Mouse (Mus musculus) hindbrain, postnatal 0 days (tissue): ENCODE results near the gene Limch1. TPM values are rescaled to one million over a fixed set of nuclear protein-coding genes. Genes with fewer than 3 reads are reported as not detected.

Source experiments
- ATAC-seq: fragments of 200-750 bp; cut with Nextera tagmentation; 2 replicates; pipeline ENCODE4 v1.8.0; 2017; ENCODE audit warnings: mild to moderate bottlenecking, moderate TSS enrichment, moderate library complexity
- DNase-seq: peaks from one replicate; pipeline ENCODE4 v3.0.0-alpha.2; 2015; ENCODE audit warnings: low spot score
- H3K27ac ChIP-seq: fragments of 300-500 bp; sonication (generic); 2 replicates; pipeline ENCODE4 v1.5.1; 2014; ENCODE audit warnings: mild to moderate bottlenecking
- H3K27me3 ChIP-seq: fragments of 300-500 bp; sonication (generic); 2 replicates; pipeline ENCODE4 v1.6.1; 2014; ENCODE audit warnings: low read length, mixed read lengths; ENCODE audit not compliant: insufficient read depth
- H3K36me3 ChIP-seq: fragments of 300-500 bp; sonication (generic); 2 replicates; pipeline ENCODE4 v1.6.1; 2014; ENCODE audit warnings: low read length, mixed read lengths; ENCODE audit not compliant: insufficient read depth
- H3K4me1 ChIP-seq: fragments of 300-500 bp; sonication (generic); 2 replicates; pipeline ENCODE4 v1.6.1; 2014; ENCODE audit warnings: antibody characterized with exemption, low read length, mixed read lengths; ENCODE audit not compliant: insufficient read depth
- H3K4me2 ChIP-seq: fragments of 300-500 bp; sonication (generic); 2 replicates; pipeline ENCODE4 v1.6.1; 2014; ENCODE audit warnings: low read depth, mild to moderate bottlenecking, low read length, moderate library complexity, mixed read lengths
- H3K4me3 ChIP-seq: fragments of 300-500 bp; sonication (generic); 2 replicates; pipeline ENCODE4 v1.5.1; 2014; ENCODE audit warnings: low read length
- H3K9ac ChIP-seq: fragments of 300-500 bp; sonication (generic); replicated peaks from 2 replicates; pipeline ENCODE4 v1.6.1; 2014; ENCODE audit warnings: mild to moderate bottlenecking, low read length, moderate library complexity, mixed read lengths
- H3K9me3 ChIP-seq: fragments of 300-500 bp; sonication (generic); 2 replicates; pipeline ENCODE4 v1.6.1; 2016; ENCODE audit warnings: low read length, mixed read lengths
- CTCF ChIP-seq: IDR thresholded peaks from 2 replicates; pipeline ENCODE4 v1.5.1; 2016; ENCODE audit warnings: antibody characterized with exemption, control low read depth, low read depth
- WGBS: fragments of 180-500 bp; shearing (Covaris S2); extraction: QIAGEN DNeasy Blood & Tissue Kit; methylation state at CpG from one replicate; pipeline ENCODE4 v1.1.7; 2014; 5-methylcytosine and 5-hydroxymethylcytosine counted together
- polyA plus RNA-seq: library from polyadenylated mRNA; unstranded; fragments of >200 nt; fragmentation: Nextera tagmentation; extraction: Ambion mirVana; gene quantifications from 2 replicates; pipeline ENCODE4 v1.2.1, GENCODE M21; 2015
- total RNA-seq: library from RNA; depleted of rRNA; stranded (reverse); fragments of >200 nt; gene quantifications from 2 replicates; pipeline ENCODE4 v1.2.3, GENCODE M21; 2014; rRNA removed

Gene Limch1
- total RNA-seq (70.6 and 72.4 TPM in 2 replicates), polyA plus RNA-seq (50.4 and 54.3 TPM in 2 replicates)

DNA sequence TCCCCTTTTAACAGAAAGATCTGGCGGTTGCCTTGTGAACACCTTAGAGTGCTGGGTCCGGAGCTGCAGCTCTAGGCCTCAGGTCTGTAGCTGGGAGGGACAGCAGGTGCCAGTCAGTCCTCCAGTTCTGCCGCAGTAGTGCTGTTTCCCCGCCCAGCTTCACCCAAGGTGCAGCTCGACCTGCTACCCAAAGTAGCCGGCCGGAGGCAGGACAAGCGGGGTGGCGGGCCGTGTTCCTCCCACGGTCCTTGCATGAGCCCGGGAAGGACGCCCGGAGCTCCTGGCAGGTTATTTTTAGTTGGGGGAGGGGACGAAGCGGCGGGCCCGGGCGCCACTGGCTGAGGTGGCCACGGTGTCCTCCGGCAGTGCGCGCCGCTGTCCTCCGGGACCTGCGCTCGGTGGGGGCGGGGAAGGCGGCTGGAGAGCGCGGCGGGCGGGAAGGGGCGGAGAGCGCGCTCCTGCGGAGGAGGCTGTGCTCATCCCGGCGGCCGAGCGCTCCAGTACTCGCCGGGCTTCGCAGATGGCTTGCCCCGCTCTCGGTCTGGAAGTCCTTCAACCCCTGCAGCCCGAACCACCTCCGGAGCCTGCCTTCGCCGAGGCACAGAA is at the start of gene Limch1:
TSS of gene Limch1 (plus strand) at position 438 of the 606 bp plus-strand sequence.
- TF ChIP-seq CTCF = no peak
- DNase-seq (peak; percentile 72), ATAC-seq (peak; percentile 85)
- WGBS = under 1% methylated on average over 42 of the region's 50 CpGs
- no peaks in the 10 kb centered on the region for H3K36me3 ChIP-seq
- H3K9me3 ChIP-seq = no peaks in the 10 kb centered on the region
- H3K4me1 ChIP-seq = peaks cover 13% of the 10 kb centered on the region; the same call in 1 of the 2 replicates
- peak within 1 kb of the TSS; percentile 82 for H3K4me3 ChIP-seq
- H3K27me3 ChIP-seq = no peaks in the 10 kb centered on the region
- peak within 1 kb of the TSS; percentile 83 for H3K9ac ChIP-seq
- peak within 1 kb of the TSS; percentile 92 for H3K27ac ChIP-seq
- H3K4me2 ChIP-seq = peak within 1 kb of the TSS; percentile 95

DNA sequence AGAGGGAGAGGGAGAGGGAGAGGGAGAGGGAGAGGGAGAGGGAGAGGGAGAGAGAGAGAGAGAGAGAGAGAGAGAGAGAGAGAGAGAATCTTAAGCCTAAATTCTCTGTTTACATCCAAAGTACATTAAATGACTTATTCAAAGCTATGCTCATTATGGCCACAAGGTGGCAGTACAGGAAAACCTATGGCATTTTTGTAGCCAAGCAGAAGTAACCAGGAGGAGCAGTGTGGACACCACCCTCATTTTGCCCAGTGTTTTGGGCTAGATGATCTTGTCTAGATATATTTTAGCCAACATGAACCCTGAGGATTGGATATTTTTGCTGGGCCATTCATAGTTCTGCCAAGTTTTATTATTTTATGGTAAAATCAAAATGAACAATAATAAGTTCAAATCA is 48.5 kb upstream of the Limch1 start:
- peak; percentile 91 for TF ChIP-seq CTCF
- ATAC-seq = peak; percentile 56
- Histone ChIP-seq H3K9ac (no peak overlapping the region), H3K36me3 (no peaks in the 10 kb centered on the region), H3K4me3 (no peak overlapping the region), H3K27ac (no peak overlapping the region), H3K4me2 (no peak overlapping the region), H3K9me3 (no peaks in the 10 kb centered on the region), H3K4me1 (no peaks in the 10 kb centered on the region), H3K27me3 (no peaks in the 10 kb centered on the region)
- DNase-seq = peak; percentile 92

DNA sequence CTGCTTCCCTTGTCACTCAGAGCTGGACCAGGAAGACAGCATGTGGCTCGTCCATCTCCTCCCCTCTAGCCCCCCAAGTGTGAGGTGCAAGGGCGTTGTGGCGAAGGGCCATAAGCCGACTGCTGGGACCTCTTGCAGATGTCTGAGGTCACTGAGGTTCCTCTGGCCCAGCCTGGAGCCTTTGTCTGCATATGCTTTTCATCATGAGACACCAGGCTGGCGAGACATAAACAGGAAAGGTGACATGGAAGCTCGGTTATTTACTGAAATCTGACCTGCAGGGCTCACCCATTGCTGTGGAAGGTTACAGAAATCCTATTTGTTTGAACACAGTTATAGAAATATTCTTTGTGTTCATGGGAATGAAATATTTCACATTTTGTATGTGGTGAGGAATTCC is 45.7 kb upstream of the Limch1 start:
- no peak for ATAC-seq

DNA sequence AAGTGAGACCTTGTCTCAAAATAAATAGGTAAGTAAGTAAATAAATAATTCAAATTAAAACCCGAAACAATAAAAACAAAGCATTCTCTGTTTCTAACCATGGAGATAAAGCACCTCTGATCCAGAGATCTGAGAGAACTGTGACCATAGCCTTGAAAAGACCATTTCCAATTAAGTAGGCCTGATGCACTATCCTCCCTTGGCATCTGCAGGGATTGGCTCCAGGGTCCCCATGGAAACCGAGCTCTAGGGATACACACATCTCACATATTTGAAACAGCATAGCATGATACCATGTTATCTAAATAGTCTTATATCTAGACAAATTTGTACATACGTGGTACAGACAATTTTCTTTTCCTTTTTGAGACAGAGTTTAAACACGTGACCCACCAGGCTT is 43.7 kb upstream of the Limch1 start:
- Histone ChIP-seq H3K4me1 (no peaks in the 10 kb centered on the region), H3K4me3 (no peak overlapping the region), H3K4me2 (no peak overlapping the region), H3K9me3 (no peaks in the 10 kb centered on the region), H3K36me3 (no peaks in the 10 kb centered on the region), H3K27me3 (no peaks in the 10 kb centered on the region), H3K27ac (no peak overlapping the region), H3K9ac (no peak overlapping the region)
- ATAC-seq (no peak), DNase-seq (no peak)
- WGBS = 83% methylated on average over 4 of the region's 4 CpGs
- no peak for TF ChIP-seq CTCF

More for the DNA sequence above, 45.7 kb upstream of the Limch1 start:
- Histone ChIP-seq H3K4me2 (no peak overlapping the region), H3K9ac (no peak overlapping the region), H3K4me3 (no peak overlapping the region), H3K36me3 (no peaks in the 10 kb centered on the region), H3K27ac (no peak overlapping the region), H3K4me1 (no peaks in the 10 kb centered on the region), H3K27me3 (no peaks in the 10 kb centered on the region), H3K9me3 (no peaks in the 10 kb centered on the region)
- no peak for TF ChIP-seq CTCF
- DNase-seq = no peak
- 55% methylated on average over 6 of the region's 6 CpGs for WGBS

DNA sequence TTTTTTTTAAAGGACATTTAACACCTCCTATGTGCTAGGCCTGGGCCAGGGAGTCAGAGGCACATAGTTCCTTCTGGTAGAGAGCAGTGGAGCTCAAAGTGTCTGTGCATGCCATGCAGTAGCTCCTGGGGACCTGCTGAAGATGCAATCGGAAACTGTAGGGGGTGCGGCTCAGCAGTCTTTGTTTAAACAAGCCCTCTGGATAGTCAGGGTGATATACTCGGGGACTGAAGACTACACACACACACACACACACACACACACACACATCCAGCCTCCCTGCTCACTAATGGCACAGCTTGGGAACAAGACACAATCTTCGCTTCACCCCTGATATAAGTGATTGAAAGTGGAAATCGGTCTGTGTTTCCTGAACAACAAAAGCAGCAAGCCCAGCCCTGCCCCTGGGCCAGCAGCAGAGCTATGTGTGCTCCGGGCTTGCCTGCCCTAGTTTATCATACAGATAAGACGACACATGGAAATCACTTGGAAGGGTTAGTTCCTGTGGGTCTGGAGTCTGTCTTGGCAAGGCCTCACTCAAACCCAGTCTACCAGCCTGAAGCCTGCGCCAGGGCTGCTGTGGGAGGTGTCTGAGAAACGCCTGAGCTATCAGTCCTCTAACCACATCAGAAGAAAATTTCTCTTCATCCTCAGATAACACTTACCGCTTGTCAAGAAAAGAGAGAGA is 42.2 kb upstream of the Limch1 start:
- no peak for DNase-seq
- Histone ChIP-seq H3K9me3 (no peaks in the 10 kb centered on the region), H3K36me3 (no peaks in the 10 kb centered on the region), H3K27me3 (no peaks in the 10 kb centered on the region), H3K27ac (no peak overlapping the region), H3K9ac (no peak overlapping the region), H3K4me1 (no peaks in the 10 kb centered on the region), H3K4me2 (no peak overlapping the region), H3K4me3 (no peak overlapping the region)
- 52% methylated on average over 10 of the region's 10 CpGs for WGBS
- no peak for TF ChIP-seq CTCF
- no peak for ATAC-seq

DNA sequence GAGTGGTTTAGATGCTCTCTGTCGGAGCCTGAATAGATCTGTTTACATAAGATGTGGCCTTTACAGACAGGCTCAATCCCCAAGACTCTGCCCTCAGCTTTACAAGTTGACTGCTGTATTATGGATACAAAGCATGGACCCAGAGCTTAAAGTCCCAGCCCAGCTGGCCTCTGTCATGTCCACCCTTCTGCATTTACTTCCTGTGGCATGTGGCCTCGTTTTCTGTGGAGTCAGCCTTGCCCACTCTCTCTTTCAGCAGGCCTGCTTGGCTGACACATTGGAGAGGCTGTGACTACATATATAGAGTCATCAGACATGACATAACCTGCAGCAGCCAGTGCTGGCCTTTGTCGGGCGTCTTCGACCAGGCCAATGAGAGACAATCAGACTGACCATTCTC is 37.8 kb upstream of the Limch1 start:
- no peaks in the 10 kb centered on the region for H3K27me3 ChIP-seq
- H3K4me1 ChIP-seq = no peaks in the 10 kb centered on the region
- 83% methylated on average over 5 of the region's 5 CpGs for WGBS
- H3K9ac ChIP-seq = no peak overlapping the region
- no peak overlapping the region for H3K4me2 ChIP-seq
- DNase-seq (no peak), ATAC-seq (no peak)
- H3K36me3 ChIP-seq = no peaks in the 10 kb centered on the region
- no peak for TF ChIP-seq CTCF
- no peak overlapping the region for H3K27ac ChIP-seq
- H3K9me3 ChIP-seq = no peaks in the 10 kb centered on the region
- no peak overlapping the region for H3K4me3 ChIP-seq

DNA sequence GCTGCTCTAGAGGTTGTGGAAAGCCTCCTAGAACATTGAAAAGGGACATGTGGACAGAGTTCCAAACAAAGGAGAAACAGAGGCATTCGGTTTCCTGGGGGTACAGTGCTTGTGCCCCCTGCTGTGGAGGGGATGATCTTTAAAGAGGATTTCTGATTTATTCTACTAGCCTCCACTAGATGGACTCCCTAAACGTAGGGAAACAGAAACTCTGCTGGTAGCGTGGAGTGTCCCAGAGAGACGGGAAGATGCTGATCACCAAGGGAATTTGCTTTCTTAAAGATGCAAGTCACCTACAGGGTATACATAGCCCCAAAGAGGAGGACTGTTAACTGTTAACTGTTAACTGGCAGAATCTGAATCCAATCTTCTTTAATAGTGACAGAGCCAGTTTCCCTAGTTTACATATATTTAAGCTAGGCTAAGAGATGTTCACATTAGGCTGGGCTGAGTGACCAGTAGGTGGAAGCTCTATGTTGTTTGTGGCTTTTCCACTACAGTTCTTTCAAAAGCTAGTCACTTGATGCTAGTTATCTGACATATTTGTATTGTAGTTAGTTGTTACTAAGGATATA is 35.1 kb upstream of the Limch1 start:
- Histone ChIP-seq H3K27me3 (no peaks in the 10 kb centered on the region), H3K4me2 (no peak overlapping the region), H3K4me1 (no peaks in the 10 kb centered on the region), H3K27ac (no peak overlapping the region), H3K9ac (no peak overlapping the region), H3K4me3 (no peak overlapping the region), H3K36me3 (no peaks in the 10 kb centered on the region), H3K9me3 (no peaks in the 10 kb centered on the region)
- TF ChIP-seq CTCF = peak; percentile 74
- DNase-seq (peak; percentile 77), ATAC-seq (0 out of 2 replicates have a peak, but pooled peaks have one; percentile 49)
- WGBS = 0% methylated on average over 4 of the region's 4 CpGs
